8 mouse cellular contexts compared by ENCODE assay signal in genomic region chr5:68252671-68253070, GRCm38 (mm10).
A peak's percentile ranks its signal among the peaks of the same experiment; 100 is the strongest.
DNase-seq lines count a peak whose midpoint lies in the region; ATAC-seq and TF ChIP-seq lines count a peak whose summit lies in the region.

No protein-coding gene starts in this region.

- no peaks in the 10 kb centered on the region for H3K27me3 ChIP-seq in liver, postnatal 0 days (ENCODE audit: insufficient read depth, low read length)

- no peak overlapping the region for H3K4me3 ChIP-seq in liver, postnatal 0 days (ENCODE audit: low read depth, low read length)

- H3K9ac ChIP-seq in liver, postnatal 0 days (replicated peaks) = no peak overlapping the region

- TF ChIP-seq EP300 in liver, postnatal 0 days (IDR thresholded peaks at IDR 0.05; ENCODE audit: low read depth) = no peak

- WGBS in liver, postnatal 0 days (ENCODE audit: insufficient replicate concordance) = 17% methylated on average over 8 of the region's 8 CpGs

- no peak overlapping the region for H3K4me2 ChIP-seq in liver, postnatal 0 days (ENCODE audit: low read depth, low read length)

- H3K4me1 ChIP-seq in liver, postnatal 0 days (ENCODE audit: insufficient read depth) = no peaks in the 10 kb centered on the region

- no peaks in the 10 kb centered on the region for H3K9me3 ChIP-seq in liver, postnatal 0 days (ENCODE audit: low read length)

- TF ChIP-seq CTCF in liver, postnatal 0 days (IDR thresholded peaks at IDR 0.05; ENCODE audit: low read depth) = peak; percentile 62

- no peak overlapping the region for H3K27ac ChIP-seq in liver, postnatal 0 days (ENCODE audit: low read depth)

- ATAC-seq in liver, postnatal 0 days = no peak

- peak; percentile 60 for DNase-seq in A20 (ENCODE audit: low read depth, low spot score)
- DNase-seq in NIH3T3 (ENCODE audit: low read depth) = peak; percentile 86
- DNase-seq in cerebellum, postnatal 25 days = peak; percentile 81 to 93
- DNase-seq in frontal cortex, postnatal 36 days (ENCODE audit: low spot score in 2 of 2) = peak; percentile 65 to 67
- DNase-seq in kidney, postnatal 10 days = peak; percentile 78
- peak; percentile 58 for DNase-seq in liver, postnatal 0 days
- DNase-seq in retina, adult 2 months (ENCODE audit: low read depth, low spot score) = peak; percentile 42
- no peak for DNase-seq in T-cell, adult 2 months (ENCODE audit: low spot score)

- no peaks in the 10 kb centered on the region for H3K36me3 ChIP-seq in liver, postnatal 0 days (replicated peaks; ENCODE audit: insufficient read depth, low read length)
